Mouse (Mus musculus) cortical plate, adult 2 months (tissue): ENCODE data around the gene Ttc33. TPM values are rescaled to one million over a fixed set of nuclear protein-coding genes. Genes with fewer than 3 reads are reported as not detected.

Experiments used
- H3K27ac ChIP-seq: fragments of 200-500 bp; 2 replicates; pipeline ENCODE4 v1.5.1; 2012; ENCODE audit warnings: low read length, control low read depth, inconsistent platforms; ENCODE audit not compliant: insufficient read depth
- H3K4me1 ChIP-seq: fragments of 200-500 bp; 2 replicates; pipeline ENCODE4 v1.6.1; 2011; ENCODE audit warnings: low read length; ENCODE audit not compliant: control insufficient read depth, insufficient read depth
- H3K4me3 ChIP-seq: fragments of 200-500 bp; 2 replicates; pipeline ENCODE4 v1.5.1; 2011; ENCODE audit warnings: mild to moderate bottlenecking, low read length, control low read depth; ENCODE audit not compliant: insufficient read depth
- CTCF ChIP-seq: fragments of 200-500 bp; IDR thresholded peaks from 2 replicates; pipeline ENCODE4 v1.5.1; 2011; ENCODE audit warnings: mild to moderate bottlenecking, control low read depth, low read length; ENCODE audit not compliant: insufficient read depth; ENCODE audit errors: extremely low read depth
- POLR2A ChIP-seq: fragments of 200-500 bp; IDR thresholded peaks from 2 replicates; pipeline ENCODE4 v1.6.1; 2011; ENCODE audit warnings: mild to moderate bottlenecking, low read length, control low read depth; ENCODE audit not compliant: insufficient read depth; ENCODE audit errors: extremely low read depth
- polyA plus RNA-seq: library from polyadenylated mRNA; depleted of rRNA; stranded (reverse); fragments of >200 nt; gene quantifications from 2 replicates; pipeline ENCODE4 v1.2.3, GENCODE M21; 2012; rRNA removed

The Ttc33 gene
- polyA plus RNA-seq, 1 experiment, result 48.8 TPM

GRCm38 (mm10) chr15:5243959-5244905, 58.9 kb downstream of the Ttc33 start, which contains the start of gene Ptger4:
Gene Ptger4, minus strand, starts transcription at chr15:5244187.
- H3K27ac ChIP-seq, result no peak within 1 kb of the TSS
- no peak for TF ChIP-seq POLR2A
- TF ChIP-seq CTCF, result no peak
- peak within 1 kb of the TSS; percentile 31 for H3K4me3 ChIP-seq
- peaks cover 4% of the 10 kb centered on the region for H3K4me1 ChIP-seq

- no peaks in the 10 kb centered on the region for H3K4me1 ChIP-seq
- no peak overlapping the region for H3K4me3 ChIP-seq
- TF ChIP-seq POLR2A, result no peak
- no peak for TF ChIP-seq CTCF
- H3K27ac ChIP-seq, result no peak overlapping the region
Observed at GRCm38 (mm10) chr15:5250182-5250581, 64.9 kb downstream of the Ttc33 start.

GRCm38 (mm10) chr15:5260183-5260582, 74.9 kb downstream of the Ttc33 start:
- TF ChIP-seq CTCF (no peak), POLR2A (no peak)
- Histone ChIP-seq H3K27ac (no peak overlapping the region), H3K4me3 (no peak overlapping the region), H3K4me1 (no peaks in the 10 kb centered on the region; the same call in 1 of the 2 replicates)

- H3K4me1 ChIP-seq, result no peaks in the 10 kb centered on the region; the same call in 1 of the 2 replicates
- H3K4me3 ChIP-seq, result no peak overlapping the region
- TF ChIP-seq POLR2A, result no peak
- no peak for TF ChIP-seq CTCF
- no peak overlapping the region for H3K27ac ChIP-seq
Observed at GRCm38 (mm10) chr15:5261004-5261403, 75.7 kb downstream of the Ttc33 start.

- no peak overlapping the region for H3K27ac ChIP-seq
- TF ChIP-seq CTCF (no peak), POLR2A (no peak)
- H3K4me3 ChIP-seq, result no peak overlapping the region
- H3K4me1 ChIP-seq, result no peaks in the 10 kb centered on the region; the same call in 1 of the 2 replicates
Observed at GRCm38 (mm10) chr15:5262095-5262667, 76.9 kb downstream of the Ttc33 start.

- no peak overlapping the region for H3K27ac ChIP-seq
- no peaks in the 10 kb centered on the region; the same call in 1 of the 2 replicates for H3K4me1 ChIP-seq
- TF ChIP-seq POLR2A (no peak), CTCF (no peak)
- H3K4me3 ChIP-seq, result no peak overlapping the region
Observed at GRCm38 (mm10) chr15:5262874-5263504, 77.7 kb downstream of the Ttc33 start.

- Histone ChIP-seq H3K27ac (no peak overlapping the region), H3K4me3 (no peak overlapping the region), H3K4me1 (no peaks in the 10 kb centered on the region; the same call in 1 of the 2 replicates)
- TF ChIP-seq POLR2A, result no peak
- TF ChIP-seq CTCF, result no peak
Observed at GRCm38 (mm10) chr15:5266095-5266494, 80.8 kb downstream of the Ttc33 start.

Other genes with a start within 250 kb of the Ttc33 start
- gene C7, start 121.8 kb upstream of the Ttc33 start, polyA plus RNA-seq, result 1.3 and 1.5 TPM in 2 replicates
- 0.75 and 1.0 TPM in 2 replicates for gene Card6, start 77.0 kb upstream of the Ttc33 start, polyA plus RNA-seq
- 1,229 and 1,313 TPM in 2 replicates for gene Rpl37, start 68.9 kb upstream of the Ttc33 start, polyA plus RNA-seq
- gene Prkaa1, start 41.7 kb upstream of the Ttc33 start, polyA plus RNA-seq, result 13.0 and 13.4 TPM in 2 replicates
- 0.88 and 0.91 TPM in 2 replicates for gene Ptger4, start 58.7 kb downstream of the Ttc33 start, polyA plus RNA-seq